23 mouse cellular contexts compared by ENCODE assay signal in the genomic region with DNA sequence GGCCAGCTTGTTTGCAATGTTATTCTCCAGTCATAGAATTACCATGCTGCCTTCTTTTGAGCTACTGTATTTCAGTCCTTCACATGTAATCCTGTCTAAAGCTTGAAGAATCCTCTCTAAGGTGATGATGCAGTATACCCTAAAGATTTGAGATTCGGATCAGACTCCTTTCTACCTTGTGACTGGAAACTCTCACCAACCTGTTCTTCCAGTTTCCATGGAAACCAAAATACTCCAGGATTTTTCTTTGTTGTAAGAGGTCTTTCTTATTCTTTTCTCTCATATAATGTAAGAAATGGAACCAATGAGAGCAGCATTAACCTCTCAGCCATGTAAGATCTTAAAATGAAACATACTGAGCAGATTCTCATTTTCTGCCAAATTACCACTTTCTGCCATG.
A peak's percentile ranks its signal among the peaks of the same experiment; 100 is the strongest.
DNase-seq lines count a peak whose midpoint lies in the region; ATAC-seq and TF ChIP-seq lines count a peak whose summit lies in the region.
"Had no signal": no experiment of that assay in that cellular context is flagged by ENCODE, and none has a peak within 500 bp of the region (broad histone marks: within the 10 kb centered on the region; RNA-seq: fewer than 3 reads in every experiment).

No protein-coding gene starts in this region.

- no peak overlapping the region for H3K9ac ChIP-seq in forebrain, embryonic 16.5 days (replicated peaks; ENCODE audit: low read depth, low read length)
- H3K9ac ChIP-seq in hindbrain, postnatal 0 days (replicated peaks; ENCODE audit: low read length) = no peak overlapping the region
- no peak overlapping the region for H3K9ac ChIP-seq in hindbrain, embryonic 12.5 days
- no peak overlapping the region for H3K9ac ChIP-seq in midbrain, embryonic 15.5 days
- H3K9ac ChIP-seq: embryonic facial prominence, embryonic 13.5 days; heart, embryonic 15.5 days had no signal

- TF ChIP-seq CTCF in hindbrain, postnatal 0 days (IDR thresholded peaks at IDR 0.05; ENCODE audit: low read depth) = no peak

- peak; percentile 38; the same call in 1 of the 2 replicates for ATAC-seq in forebrain, embryonic 16.5 days
- 0 out of 2 replicates have a peak, but pooled peaks have one; percentile 45 for ATAC-seq in hindbrain, postnatal 0 days
- ATAC-seq in hindbrain, embryonic 12.5 days (ENCODE audit: low FRiP score) = no peak
- ATAC-seq in midbrain, embryonic 15.5 days (replicated peaks) = peak; percentile 90
- ATAC-seq: intestine, embryonic 16.5 days; Patski had no signal

- H3K4me1 ChIP-seq in forebrain, embryonic 16.5 days (replicated peaks; ENCODE audit: control insufficient read depth, insufficient read depth, low read length) = no peaks in the 10 kb centered on the region
- H3K4me1 ChIP-seq in forebrain, embryonic 10.5 days = no peaks in the 10 kb centered on the region
- no peaks in the 10 kb centered on the region for H3K4me1 ChIP-seq in hindbrain, postnatal 0 days (ENCODE audit: insufficient read depth, low read length)
- H3K4me1 ChIP-seq in hindbrain, embryonic 12.5 days = no peaks in the 10 kb centered on the region
- 0 out of 2 replicates have a peak, but pooled peaks cover 3% of the 10 kb centered on the region for H3K4me1 ChIP-seq in midbrain, embryonic 15.5 days
- H3K4me1 ChIP-seq: embryonic facial prominence, embryonic 13.5 days; heart, embryonic 15.5 days had no signal

- H3K27ac ChIP-seq in forebrain, embryonic 16.5 days (ENCODE audit: low read length) = no peak overlapping the region
- no peak overlapping the region for H3K27ac ChIP-seq in forebrain, embryonic 10.5 days
- H3K27ac ChIP-seq in hindbrain, postnatal 0 days = no peak overlapping the region
- no peak overlapping the region for H3K27ac ChIP-seq in hindbrain, embryonic 12.5 days
- H3K27ac ChIP-seq in midbrain, embryonic 15.5 days = peak overlapping the region; percentile 69; the same call in 1 of the 2 replicates
- H3K27ac ChIP-seq: embryonic facial prominence, embryonic 13.5 days; heart, adult 2 months; heart, embryonic 15.5 days had no signal

- no peak overlapping the region for H3K4me2 ChIP-seq in forebrain, embryonic 16.5 days (ENCODE audit: low read length)
- no peak overlapping the region for H3K4me2 ChIP-seq in hindbrain, postnatal 0 days (ENCODE audit: low read depth, low read length)
- H3K4me2 ChIP-seq in hindbrain, embryonic 12.5 days (replicated peaks) = no peak overlapping the region
- no peak overlapping the region for H3K4me2 ChIP-seq in midbrain, embryonic 15.5 days
- H3K4me2 ChIP-seq: embryonic facial prominence, embryonic 13.5 days; heart, embryonic 11.5 days; heart, embryonic 15.5 days had no signal

- H3K4me3 ChIP-seq in forebrain, embryonic 16.5 days (replicated peaks; ENCODE audit: low read length) = no peak overlapping the region
- no peak overlapping the region for H3K4me3 ChIP-seq in forebrain, embryonic 10.5 days
- H3K4me3 ChIP-seq in hindbrain, postnatal 0 days (ENCODE audit: low read length) = no peak overlapping the region
- H3K4me3 ChIP-seq in hindbrain, embryonic 12.5 days = no peak overlapping the region
- H3K4me3 ChIP-seq in midbrain, embryonic 15.5 days = no peak overlapping the region
- H3K4me3 ChIP-seq: embryonic facial prominence, embryonic 13.5 days; heart, adult 2 months; heart, embryonic 15.5 days had no signal

- H3K9me3 ChIP-seq in forebrain, embryonic 16.5 days (ENCODE audit: control insufficient read depth, low read length) = no peaks in the 10 kb centered on the region
- no peaks in the 10 kb centered on the region for H3K9me3 ChIP-seq in forebrain, embryonic 10.5 days
- no peaks in the 10 kb centered on the region for H3K9me3 ChIP-seq in hindbrain, postnatal 0 days (ENCODE audit: low read length)
- H3K9me3 ChIP-seq in hindbrain, embryonic 12.5 days (replicated peaks) = no peaks in the 10 kb centered on the region
- no peaks in the 10 kb centered on the region for H3K9me3 ChIP-seq in midbrain, embryonic 15.5 days
- H3K9me3 ChIP-seq: embryonic facial prominence, embryonic 13.5 days; heart, embryonic 15.5 days had no signal

- WGBS in forebrain, embryonic 16.5 days = 62% methylated on average over 1 of the region's 1 CpGs
- WGBS in forebrain, embryonic 10.5 days = 81% methylated on average over 1 of the region's 1 CpGs
- WGBS in hindbrain, postnatal 0 days = 46% methylated on average over 1 of the region's 1 CpGs
- 72% methylated on average over 1 of the region's 1 CpGs for WGBS in hindbrain, embryonic 12.5 days
- 45% methylated on average over 1 of the region's 1 CpGs for WGBS in midbrain, embryonic 15.5 days

- no peaks in the 10 kb centered on the region for H3K27me3 ChIP-seq in forebrain, embryonic 16.5 days (replicated peaks; ENCODE audit: control insufficient read depth, insufficient read depth, low read length)
- H3K27me3 ChIP-seq in forebrain, embryonic 10.5 days (ENCODE audit: poor library complexity, severe bottlenecking) = no peaks in the 10 kb centered on the region
- no peaks in the 10 kb centered on the region for H3K27me3 ChIP-seq in hindbrain, postnatal 0 days (ENCODE audit: insufficient read depth, low read length)
- H3K27me3 ChIP-seq in hindbrain, embryonic 12.5 days = no peaks in the 10 kb centered on the region
- no peaks in the 10 kb centered on the region for H3K27me3 ChIP-seq in midbrain, embryonic 15.5 days (replicated peaks)
- H3K27me3 ChIP-seq: CH12.LX; embryonic facial prominence, embryonic 13.5 days; heart, embryonic 15.5 days; Patski had no signal

- H3K36me3 ChIP-seq in forebrain, embryonic 16.5 days (ENCODE audit: control insufficient read depth, insufficient read depth) = no peaks in the 10 kb centered on the region
- H3K36me3 ChIP-seq in forebrain, embryonic 10.5 days (replicated peaks) = no peaks in the 10 kb centered on the region
- no peaks in the 10 kb centered on the region for H3K36me3 ChIP-seq in hindbrain, postnatal 0 days (ENCODE audit: insufficient read depth, low read length)
- H3K36me3 ChIP-seq in hindbrain, embryonic 12.5 days = no peaks in the 10 kb centered on the region
- no peaks in the 10 kb centered on the region for H3K36me3 ChIP-seq in midbrain, embryonic 15.5 days (replicated peaks)
- H3K36me3 ChIP-seq: embryonic facial prominence, embryonic 13.5 days; heart, embryonic 15.5 days had no signal

- DNase-seq in forebrain, embryonic 10.5 days (ENCODE audit: extremely low spot score, low spot score) = no peak
- DNase-seq in hindbrain, postnatal 0 days (ENCODE audit: low spot score) = peak; percentile 31
- peak; percentile 11 for DNase-seq in brain, adult 2 months (ENCODE audit: low read depth, low spot score)
- no peak for DNase-seq in right cerebral cortex, postnatal 25 days
- DNase-seq in cerebellum, postnatal 10 days = no peak
- DNase-seq: adrenal gland, adult 2 months; adrenal gland, postnatal 25 days; cerebellum, adult 11-12 months; cerebellum, adult 9-10 months; cerebellum, postnatal 36 days; gastrocnemius, postnatal 14 days; heart, adult 2 months; heart, postnatal 14 days; kidney, adult 2 months had no signal

Comparison
In these comparisons a context has a peak if more than half of its experiments do, and no peak if none do; other contexts are left out.
1. DNase-seq: peak in hindbrain, postnatal 0 days (single experiment) and brain, adult 2 months (single experiment); none in forebrain, embryonic 10.5 days (single experiment), right cerebral cortex, postnatal 25 days (single experiment) and cerebellum, postnatal 10 days (0 of 2).